Mouse (Mus musculus) liver, adult 2 months (tissue): Measurements from ENCODE around the gene Trak2.
"Not testable (repeated sequence)": the region's sequence is repeated elsewhere in the genome, so short reads cannot be mapped to it uniquely, and the experiment has no call there.

Source experiments
- CTCF ChIP-seq: fragments of 200-500 bp; IDR thresholded peaks from 2 replicates; pipeline ENCODE4 v1.5.1; 2011; ENCODE audit warnings: low read depth, low read length, control low read depth
- POLR2A ChIP-seq: fragments of 200-500 bp; IDR thresholded peaks from 2 replicates; pipeline ENCODE4 v1.6.1; 2011; ENCODE audit warnings: low read length, control low read depth; ENCODE audit not compliant: insufficient read depth; ENCODE audit errors: extremely low read depth

DNA sequence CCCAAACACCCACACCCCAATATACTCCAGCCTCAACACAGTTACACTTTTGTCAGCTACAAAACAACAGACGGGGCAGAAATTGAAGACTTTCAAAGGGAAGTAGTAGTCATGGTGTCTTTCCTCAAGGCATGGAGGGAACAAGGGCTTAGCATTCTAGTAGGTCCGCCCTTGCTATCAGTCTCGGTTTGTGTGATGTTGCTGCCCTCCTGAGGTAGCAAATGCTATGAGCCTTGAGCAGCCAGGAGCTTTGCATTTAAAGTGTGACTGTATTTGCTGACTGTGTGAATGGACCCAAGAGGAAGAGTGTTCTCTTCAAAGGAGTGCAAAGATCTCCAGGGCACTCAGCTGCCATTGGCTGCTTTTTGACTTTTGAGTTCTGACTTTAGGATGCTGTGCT, 75.7 kb downstream of the Trak2 start:
- peak; percentile 22; the same call in 1 of the 2 replicates for TF ChIP-seq CTCF
- not testable (repeated sequence) for TF ChIP-seq POLR2A
